ENCODE assay signal across 15 mouse cellular contexts in the genomic region with DNA sequence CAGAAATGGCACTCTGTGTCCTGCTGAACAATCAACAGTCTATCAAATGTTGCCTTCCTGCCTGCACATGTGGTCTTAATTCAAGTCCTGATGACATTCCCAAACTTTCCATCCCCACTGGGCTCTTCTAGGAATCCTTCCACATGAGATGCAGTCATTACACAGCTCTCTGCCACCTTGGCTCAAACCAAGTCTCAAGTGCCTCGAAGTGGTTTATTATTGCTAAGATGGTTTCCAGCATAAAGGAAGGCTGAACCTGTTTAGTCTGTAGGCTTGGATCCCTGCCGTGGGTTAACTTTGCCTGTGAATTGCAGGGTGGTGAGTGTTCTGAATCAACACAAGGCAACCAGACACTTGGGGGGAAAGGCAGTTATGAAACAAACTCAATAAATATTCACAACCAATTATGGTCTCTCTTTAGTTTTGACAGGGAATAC.
DNase-seq lines count a peak whose midpoint lies in the region; ATAC-seq and TF ChIP-seq lines count a peak whose summit lies in the region.
"Had no signal": no experiment of that assay in that cellular context is flagged by ENCODE, and none has a peak within 500 bp of the region (broad histone marks: within the 10 kb centered on the region; RNA-seq: fewer than 3 reads in every experiment).

No protein-coding gene starts in this region.

- no peak overlapping the region for H3K27ac ChIP-seq in hindbrain, embryonic 10.5 days
- no peak overlapping the region for H3K27ac ChIP-seq in hindbrain, embryonic 16.5 days (ENCODE audit: low read depth, low read length)
- peak overlapping the region; percentile 99 for H3K27ac ChIP-seq in embryonic fibroblast, embryonic 13.5 days (ENCODE audit: insufficient read depth, low read length)
- H3K27ac ChIP-seq in limb, embryonic 12.5 days, result no peak overlapping the region
- no peak overlapping the region for H3K27ac ChIP-seq in intestine, postnatal 0 days (ENCODE audit: low read depth, low read length)
- H3K27ac ChIP-seq: macrophage had no signal

- 68% methylated on average over 2 of the region's 2 CpGs for WGBS in hindbrain, embryonic 10.5 days
- 80% methylated on average over 2 of the region's 2 CpGs for WGBS in hindbrain, embryonic 16.5 days
- WGBS in limb, embryonic 12.5 days, result 29% methylated on average over 2 of the region's 2 CpGs
- 64% methylated on average over 2 of the region's 2 CpGs for WGBS in intestine, postnatal 0 days

- no peak overlapping the region for H3K4me2 ChIP-seq in hindbrain, embryonic 16.5 days (ENCODE audit: low read length)
- H3K4me2 ChIP-seq in limb, embryonic 12.5 days, result no peak overlapping the region
- H3K4me2 ChIP-seq in myocyte (ENCODE audit: low read depth), result peak overlapping the region; percentile 41
- H3K4me2 ChIP-seq in intestine, postnatal 0 days (replicated peaks; ENCODE audit: low read depth), result no peak overlapping the region

- peak; percentile 33 for DNase-seq in hindbrain, embryonic 10.5 days (ENCODE audit: low spot score)
- DNase-seq in kidney, adult 18-20 months, result no peak
- DNase-seq in urinary bladder, adult 2 months (ENCODE audit: low spot score), result no peak
- DNase-seq: cerebellum, adult 8-10 months; heart, postnatal 14 days; kidney, postnatal 14 days; liver; right cerebral cortex, postnatal 25 days had no signal

- H3K4me1 ChIP-seq in hindbrain, embryonic 10.5 days (replicated peaks), result 0 out of 2 replicates have a peak, but pooled peaks cover 2% of the 10 kb centered on the region
- no peaks in the 10 kb centered on the region for H3K4me1 ChIP-seq in hindbrain, embryonic 16.5 days (ENCODE audit: control insufficient read depth, insufficient read depth, low read depth, low read length)
- H3K4me1 ChIP-seq in embryonic fibroblast, embryonic 13.5 days (ENCODE audit: control insufficient read depth, insufficient read depth, low read length), result peaks cover 7% of the 10 kb centered on the region; the same call in 1 of the 2 replicates
- peaks cover 6% of the 10 kb centered on the region for H3K4me1 ChIP-seq in limb, embryonic 12.5 days (replicated peaks)
- no peaks in the 10 kb centered on the region for H3K4me1 ChIP-seq in intestine, postnatal 0 days (replicated peaks; ENCODE audit: control insufficient read depth, insufficient read depth, low read length)

- H3ac ChIP-seq in myocyte (ENCODE audit: control insufficient read depth, insufficient read length), result no peak overlapping the region

- no peak for ATAC-seq in hindbrain, embryonic 16.5 days
- peak; percentile 35; the same call in 1 of the 2 replicates for ATAC-seq in limb, embryonic 12.5 days (ENCODE audit: insufficient number of reproducible peaks, insufficient read depth, low FRiP score, low TSS enrichment, low read depth)
- ATAC-seq in intestine, postnatal 0 days, result no peak
- ATAC-seq: inflammation-experienced regulatory T-cells, adult 6 months had no signal

- TF ChIP-seq POLR2A in embryonic fibroblast, embryonic 13.5 days (IDR thresholded peaks at IDR 0.05; ENCODE audit: low read depth, low read length), result peak; percentile 25; the same call in 1 of the 2 replicates
- no peak for TF ChIP-seq POLR2A in myocyte (IDR thresholded peaks at IDR 0.05; ENCODE audit: insufficient read length, low read depth)

- no peak for TF ChIP-seq CTCF in embryonic fibroblast, embryonic 13.5 days (IDR thresholded peaks at IDR 0.05; ENCODE audit: borderline replicate concordance, insufficient read depth, low read length)
- no peak for TF ChIP-seq CTCF in intestine, postnatal 0 days (IDR thresholded peaks at IDR 0.05; ENCODE audit: low read depth)

- no peak overlapping the region for H3K9ac ChIP-seq in hindbrain, embryonic 16.5 days (ENCODE audit: low read depth, low read length)
- no peak overlapping the region for H3K9ac ChIP-seq in limb, embryonic 12.5 days (replicated peaks)
- no peak overlapping the region for H3K9ac ChIP-seq in intestine, postnatal 0 days (ENCODE audit: low read depth, low read length)

- H3K27me3 ChIP-seq in hindbrain, embryonic 10.5 days (ENCODE audit: insufficient read depth, poor library complexity, severe bottlenecking), result no peaks in the 10 kb centered on the region
- no peaks in the 10 kb centered on the region for H3K27me3 ChIP-seq in hindbrain, embryonic 16.5 days (replicated peaks; ENCODE audit: control insufficient read depth, insufficient read depth, low read length)
- no peaks in the 10 kb centered on the region for H3K27me3 ChIP-seq in limb, embryonic 12.5 days
- H3K27me3 ChIP-seq in myocyte (ENCODE audit: control insufficient read depth, insufficient read depth, insufficient read length), result no peaks in the 10 kb centered on the region
- H3K27me3 ChIP-seq in intestine, postnatal 0 days (replicated peaks; ENCODE audit: control insufficient read depth, insufficient read depth, low read length), result no peaks in the 10 kb centered on the region

- no peak overlapping the region for H3K4me3 ChIP-seq in hindbrain, embryonic 10.5 days
- H3K4me3 ChIP-seq in hindbrain, embryonic 16.5 days (ENCODE audit: low read length), result no peak overlapping the region
- H3K4me3 ChIP-seq in embryonic fibroblast, embryonic 13.5 days (ENCODE audit: insufficient read depth, low read length), result no peak overlapping the region
- H3K4me3 ChIP-seq in limb, embryonic 12.5 days (replicated peaks), result no peak overlapping the region
- H3K4me3 ChIP-seq in myocyte, result no peak overlapping the region
- no peak overlapping the region for H3K4me3 ChIP-seq in intestine, postnatal 0 days (ENCODE audit: low read depth, low read length)

- no peaks in the 10 kb centered on the region for H3K9me3 ChIP-seq in hindbrain, embryonic 10.5 days
- H3K9me3 ChIP-seq in hindbrain, embryonic 16.5 days (ENCODE audit: control insufficient read depth, low read length), result no peaks in the 10 kb centered on the region
- H3K9me3 ChIP-seq in limb, embryonic 12.5 days, result no peaks in the 10 kb centered on the region
- H3K9me3 ChIP-seq in intestine, postnatal 0 days (ENCODE audit: control insufficient read depth), result no peaks in the 10 kb centered on the region

- no peaks in the 10 kb centered on the region for H3K79me2 ChIP-seq in myocyte (ENCODE audit: control insufficient read depth, insufficient read depth)

- H3K36me3 ChIP-seq in hindbrain, embryonic 10.5 days, result no peaks in the 10 kb centered on the region
- no peaks in the 10 kb centered on the region for H3K36me3 ChIP-seq in hindbrain, embryonic 16.5 days (ENCODE audit: control insufficient read depth, insufficient read depth, low read length)
- H3K36me3 ChIP-seq in limb, embryonic 12.5 days, result no peaks in the 10 kb centered on the region
- no peaks in the 10 kb centered on the region for H3K36me3 ChIP-seq in myocyte (ENCODE audit: control insufficient read depth, insufficient read depth)
- no peaks in the 10 kb centered on the region for H3K36me3 ChIP-seq in intestine, postnatal 0 days (ENCODE audit: control insufficient read depth, insufficient read depth)

TF ChIP-seq in myocyte, 11 proteins besides CTCF, POLR2A, EP300 and RAD21:
- no peak for TF ChIP-seq REST (IDR thresholded peaks at IDR 0.05; ENCODE audit: insufficient read depth, insufficient read length)
- TF ChIP-seq CEBPB (IDR thresholded peaks at IDR 0.05; ENCODE audit: insufficient read depth, poor library complexity, severe bottlenecking), result no peak
- no peak for TF ChIP-seq MYOD1 (IDR thresholded peaks at IDR 0.05; ENCODE audit: control insufficient read depth in 1 of 3, insufficient read length in 2 of 3, low read depth in 2 of 3)
- no peak for TF ChIP-seq MYOG (IDR thresholded peaks at IDR 0.05; ENCODE audit: control insufficient read depth in 1 of 3, insufficient read depth in 1 of 3, insufficient read length in 2 of 3, low read depth in 2 of 3)
- no peak for TF ChIP-seq MAX (IDR thresholded peaks at IDR 0.05; ENCODE audit: low read depth)
